Mouse (Mus musculus) layer of hippocampus, adult 11-12 months (tissue): ENCODE measurements around the gene Stx18.

Experiments used
- DNase-seq: peaks from one replicate; pipeline ENCODE4 v3.0.0; 2022; ENCODE audit warnings: low spot score

The Stx18 gene

GRCm38 (mm10) chr5:38038710-38039592, at the start of gene Stx18:
Stx18 (plus strand) TSS chr5:38038742.
- peak; percentile 90 for DNase-seq

DNA sequence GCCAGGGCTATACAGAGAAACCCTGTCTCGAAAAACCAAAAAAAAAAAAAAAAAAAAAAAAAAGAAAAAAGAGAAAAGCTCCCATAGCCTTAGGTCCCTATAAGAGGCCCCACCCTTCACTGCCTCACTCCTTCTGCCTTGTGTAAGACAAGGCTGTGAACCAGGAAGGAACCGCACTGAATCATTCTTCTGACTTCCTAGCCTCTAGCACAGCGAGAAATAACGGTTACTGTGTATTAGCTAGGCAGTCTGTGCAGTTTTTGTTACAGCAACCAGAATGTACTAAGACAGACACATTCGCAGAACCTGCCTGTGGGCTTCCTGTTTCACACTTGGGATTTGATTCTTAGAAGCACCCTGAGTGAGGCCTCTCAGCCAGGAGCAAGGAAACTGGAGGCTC, 46.2 kb upstream of the Stx18 start:
- DNase-seq, result no peak

DNA sequence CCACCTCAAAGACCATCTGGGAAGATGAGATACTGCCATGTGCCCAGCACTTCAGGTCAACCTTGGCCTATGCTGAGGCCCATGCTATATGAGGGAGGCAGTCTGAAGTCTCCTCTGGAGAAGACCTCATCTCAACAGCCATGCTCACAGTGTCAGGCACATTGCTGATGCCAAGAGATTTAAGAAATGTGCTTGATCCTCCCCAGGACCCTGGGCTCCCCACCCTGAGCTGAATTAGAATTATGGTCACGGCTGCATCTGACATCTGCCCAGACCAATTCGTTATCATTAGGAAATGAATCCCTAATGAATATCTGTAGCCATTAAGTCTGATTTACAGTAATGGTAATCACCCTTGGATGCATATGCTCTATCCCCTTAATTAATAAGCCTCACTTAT, 39.7 kb upstream of the Stx18 start:
- no peak for DNase-seq

DNA sequence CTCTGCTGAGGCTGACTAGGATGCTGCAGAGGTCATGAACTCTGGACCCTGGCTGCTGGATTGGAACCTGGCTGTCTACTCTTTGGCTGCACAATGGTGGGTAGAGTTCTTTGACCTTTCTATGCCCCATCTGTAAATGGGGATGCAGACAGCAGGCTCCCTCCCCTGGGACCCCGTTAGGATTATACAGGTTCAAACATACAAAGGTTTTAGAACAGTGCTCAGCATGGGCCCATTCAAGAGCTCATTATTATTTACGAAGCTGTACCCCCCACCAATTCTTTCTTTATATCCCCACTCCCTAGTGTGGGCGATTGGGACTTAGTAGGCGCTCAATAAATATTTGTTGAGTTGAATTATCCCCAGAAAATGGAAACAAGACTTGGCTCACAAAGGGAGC, 36.0 kb upstream of the Stx18 start:
- DNase-seq, result no peak

DNA sequence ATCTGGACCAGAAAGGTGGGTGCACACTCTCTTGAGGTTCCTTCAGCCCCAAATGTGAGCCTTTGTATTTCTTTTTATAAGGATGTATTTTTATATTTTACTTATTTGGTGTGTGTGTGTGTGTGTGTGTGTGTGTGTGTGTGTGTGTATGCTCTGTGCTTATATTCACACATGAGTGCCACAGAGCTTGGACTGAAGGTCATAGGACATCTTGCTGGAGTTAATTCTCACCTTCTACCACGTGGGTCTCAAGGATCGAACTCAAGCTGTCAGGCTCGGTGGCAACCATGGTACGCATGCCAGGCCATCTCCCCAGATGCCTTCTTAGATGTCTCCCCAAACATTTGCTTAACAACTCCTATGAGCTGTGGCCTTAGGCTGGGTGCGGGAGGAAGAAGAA, 33.8 kb upstream of the Stx18 start:
- DNase-seq, result no peak

DNA sequence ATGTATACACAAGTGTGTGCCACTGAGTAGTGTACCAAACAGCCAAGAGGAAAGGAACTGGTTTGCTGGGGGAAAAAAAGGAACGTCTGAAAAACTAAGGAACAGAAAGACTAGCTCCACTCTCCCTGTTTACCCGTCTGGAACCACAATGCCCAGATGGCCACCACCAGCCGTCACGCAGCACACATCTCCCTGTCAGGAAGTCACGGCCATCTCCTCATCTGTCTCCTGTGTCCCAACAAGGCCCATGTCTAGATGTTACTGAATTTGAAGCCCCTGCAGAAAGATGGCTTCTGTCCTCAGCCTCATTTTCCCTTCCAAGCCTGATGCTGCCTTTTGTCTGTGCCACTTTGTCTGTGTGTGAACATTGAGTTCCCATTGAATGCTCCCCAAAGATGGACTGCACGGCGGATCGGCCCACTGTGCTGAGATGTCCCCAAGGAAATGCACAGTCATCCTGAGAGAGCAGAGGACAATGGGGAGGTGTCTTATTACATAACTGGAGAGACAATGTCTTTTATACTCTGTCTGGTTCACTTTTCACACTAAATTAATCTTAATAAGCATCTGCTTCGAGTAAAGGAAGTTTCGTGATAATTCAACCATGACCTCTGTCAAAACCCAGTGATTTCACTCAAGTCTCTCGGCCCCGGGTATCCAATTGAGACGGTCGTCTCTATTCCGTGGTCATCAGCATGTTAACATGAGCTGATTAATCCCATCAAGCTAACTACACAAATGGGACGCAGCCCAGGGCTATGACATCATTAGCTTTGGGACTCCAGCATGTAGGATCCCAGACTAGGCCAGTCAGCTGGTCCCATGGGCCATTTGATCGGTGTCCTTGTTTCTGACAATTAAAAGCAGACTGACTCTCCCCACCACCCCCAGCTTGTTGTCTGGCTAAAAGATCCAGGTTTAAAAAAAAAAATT, 31.9 kb upstream of the Stx18 start:
- DNase-seq, result no peak

- DNase-seq, result no peak
These were observed 29.5 kb upstream of the Stx18 start for GRCm38 (mm10) chr5:38009071-38009470.

DNA sequence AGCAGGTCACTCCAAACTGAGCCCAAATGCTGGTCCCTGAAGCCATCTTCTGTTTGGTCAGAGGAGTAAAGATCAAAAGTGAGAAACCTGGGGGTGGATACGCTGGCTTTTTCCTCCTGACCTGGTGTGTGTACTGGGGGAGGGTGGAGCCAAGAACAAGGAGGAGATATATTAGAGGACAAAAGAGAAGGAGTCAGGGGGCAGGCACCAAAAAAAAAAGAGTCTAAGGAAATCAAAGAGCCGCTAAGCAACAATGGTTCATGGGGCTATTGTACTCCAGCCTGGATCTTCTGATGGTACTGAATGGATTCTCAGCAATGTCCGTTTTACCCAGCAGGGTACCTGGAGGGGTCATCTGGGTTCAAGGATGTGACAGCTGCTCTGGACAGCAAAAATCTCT, 23.6 kb upstream of the Stx18 start:
- no peak for DNase-seq

DNA sequence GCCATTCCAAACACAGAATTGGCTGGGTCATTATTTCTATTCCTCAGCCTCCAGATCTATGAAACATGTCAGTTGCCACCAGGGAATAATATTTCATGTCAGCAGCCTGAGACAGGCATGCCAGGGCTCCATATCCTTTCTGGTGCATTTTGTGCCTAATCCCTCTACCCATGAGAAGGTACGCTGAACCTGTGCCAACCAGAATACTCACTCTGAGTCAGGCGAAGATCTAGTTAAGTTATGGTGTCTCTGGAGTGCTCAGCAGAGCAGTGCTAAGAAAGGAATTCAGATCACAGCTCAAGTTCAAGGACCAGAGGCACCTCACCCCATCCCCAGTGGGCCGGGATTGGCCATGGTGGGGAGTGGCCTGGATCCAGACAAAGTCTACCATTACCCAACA, 21.6 kb upstream of the Stx18 start:
- DNase-seq, result no peak

- no peak for DNase-seq
These were observed 10.9 kb upstream of the Stx18 start for GRCm38 (mm10) chr5:38027656-38028055.

DNA sequence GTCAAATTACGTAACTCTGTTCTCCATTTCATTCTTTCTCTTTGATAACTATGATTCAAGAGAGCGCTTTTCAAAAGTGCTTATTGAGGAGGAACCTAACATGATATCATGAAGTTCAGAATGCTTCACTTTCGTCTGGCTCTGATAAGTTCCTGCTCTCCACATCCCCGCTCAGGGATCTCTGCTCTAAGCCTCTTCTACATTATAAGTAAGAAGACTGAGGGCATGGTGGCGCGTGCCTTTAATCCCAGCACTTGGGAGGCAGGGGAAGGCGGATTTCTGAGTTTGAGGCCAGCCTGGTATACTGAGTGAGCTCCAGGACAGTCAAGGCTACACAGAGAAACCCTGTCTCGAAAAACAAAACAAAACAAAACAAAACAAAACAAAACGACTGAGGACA, 268 bp upstream of the Stx18 start:
- DNase-seq, result no peak

- no peak for DNase-seq
These were observed 1.3 kb downstream of the Stx18 start for GRCm38 (mm10) chr5:38039796-38040195.

GRCm38 (mm10) chr5:38044923-38045322, 6.4 kb downstream of the Stx18 start:
- DNase-seq, result no peak

- no peak for DNase-seq
These were observed 9.6 kb downstream of the Stx18 start for GRCm38 (mm10) chr5:38048177-38048576.

GRCm38 (mm10) chr5:38061051-38061450, 22.5 kb downstream of the Stx18 start:
- no peak for DNase-seq

DNA sequence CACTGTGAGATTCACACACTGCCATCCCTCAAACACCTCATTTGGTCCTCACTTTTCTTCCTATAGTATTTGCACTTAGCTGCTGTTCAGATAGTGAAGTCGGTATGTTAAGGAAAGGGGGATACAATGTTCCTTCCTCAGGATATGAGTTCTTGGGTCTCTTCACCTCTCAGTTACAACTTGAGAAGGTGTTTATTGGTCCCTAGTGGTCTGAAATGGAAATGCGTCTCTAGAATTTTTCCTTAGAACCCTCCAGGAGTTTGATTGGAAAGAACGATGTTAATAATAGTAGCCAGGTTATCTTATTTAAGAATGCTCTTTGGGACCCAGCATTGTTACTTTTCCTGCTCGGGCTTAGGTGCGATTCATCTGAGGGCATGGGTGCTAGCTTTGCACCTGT, 24.2 kb downstream of the Stx18 start:
- DNase-seq, result no peak

GRCm38 (mm10) chr5:38063339-38063738, 24.8 kb downstream of the Stx18 start:
- no peak for DNase-seq

DNA sequence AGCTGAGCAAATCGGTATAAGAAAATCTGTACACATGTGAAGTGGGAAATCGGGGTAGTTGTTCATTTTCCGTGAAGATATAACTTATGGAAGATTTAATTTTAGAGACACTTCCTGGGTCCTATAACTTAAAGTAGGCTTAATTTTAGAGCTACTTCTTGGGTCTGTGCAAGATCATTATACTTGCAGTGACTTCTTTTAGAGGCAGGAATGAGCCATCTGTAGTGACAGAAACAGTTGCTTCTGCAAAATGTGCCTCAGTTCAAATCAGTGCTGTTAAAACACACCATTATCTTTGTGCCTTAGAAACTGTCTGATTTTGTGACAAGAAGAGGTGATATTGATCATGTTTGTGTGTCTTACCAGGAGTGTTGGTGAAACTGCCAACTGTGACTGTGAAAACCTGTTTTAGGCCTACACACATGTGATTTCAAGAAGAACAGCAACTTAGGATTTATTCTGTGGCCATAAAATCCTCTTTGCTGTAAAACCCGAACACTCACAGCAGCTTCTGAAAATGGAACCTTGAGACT, 25.6 kb downstream of the Stx18 start:
- DNase-seq, result no peak

DNA sequence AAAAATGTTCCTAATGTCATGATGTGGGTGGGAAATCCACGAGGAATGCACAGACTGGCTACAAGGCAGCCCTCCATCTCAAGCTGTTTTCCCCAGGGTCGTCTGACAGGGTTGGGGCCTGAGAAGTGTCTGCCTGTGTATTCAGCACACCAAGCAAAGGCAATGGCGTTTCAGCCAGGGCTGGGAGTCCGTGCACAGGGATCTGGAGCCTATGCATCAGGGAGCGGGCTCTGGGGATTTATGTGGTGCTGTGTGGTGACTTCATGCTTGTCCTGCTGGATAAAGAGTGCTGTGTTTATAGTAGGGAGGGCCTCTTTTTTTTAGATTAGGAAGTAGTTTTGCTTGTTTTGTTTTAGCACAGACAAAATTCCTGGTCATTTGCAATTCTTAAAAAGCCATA, 26.2 kb downstream of the Stx18 start:
- no peak for DNase-seq

DNA sequence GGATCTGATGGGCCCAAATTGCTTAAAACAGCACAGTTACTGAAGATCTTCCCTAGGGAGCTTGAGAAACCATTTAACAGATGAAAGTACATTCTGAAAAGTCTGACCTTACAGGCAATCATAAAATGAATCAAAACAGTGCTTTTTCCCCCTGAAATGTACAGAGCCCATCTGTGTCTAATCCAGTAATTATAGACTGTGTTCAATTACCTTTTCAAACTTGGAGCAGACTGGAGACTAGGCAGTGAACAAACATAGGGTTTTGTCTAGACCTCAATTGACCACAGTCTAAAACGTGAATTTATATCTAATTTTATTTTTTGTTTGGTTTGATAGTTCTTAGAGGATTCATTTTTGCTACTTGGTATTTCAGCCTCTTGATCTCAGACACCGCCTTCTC, 26.9 kb downstream of the Stx18 start:
- DNase-seq, result no peak

GRCm38 (mm10) chr5:38066606-38067005, 28.1 kb downstream of the Stx18 start:
- DNase-seq, result no peak

DNA sequence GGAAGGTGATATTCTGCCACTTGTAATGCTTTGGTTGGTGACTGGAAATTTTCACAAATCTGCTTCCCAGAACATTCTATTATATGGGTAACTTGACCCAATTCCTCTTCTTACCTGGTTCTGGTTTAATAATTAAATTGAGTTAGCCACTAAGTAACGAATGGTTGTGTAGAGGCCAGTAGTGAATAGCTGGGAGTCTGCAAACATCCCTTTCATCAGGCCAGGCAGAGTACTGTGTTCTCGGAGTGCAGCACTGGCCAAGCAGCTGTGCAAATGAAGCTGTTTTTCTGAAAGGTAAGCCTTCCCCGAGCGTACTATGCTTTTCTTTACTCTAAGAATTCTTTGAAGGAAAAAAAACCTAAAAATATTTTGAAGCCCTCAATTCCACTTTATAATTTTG, 37.8 kb downstream of the Stx18 start:
- no peak for DNase-seq

- DNase-seq, result no peak
These were observed 40.0 kb downstream of the Stx18 start for GRCm38 (mm10) chr5:38078575-38078974.
